Mouse (Mus musculus) hindbrain, embryonic 12.5 days (tissue): ENCODE results near the gene Lactbl1. TPM values are rescaled to one million over a fixed set of nuclear protein-coding genes. Genes with fewer than 3 reads are reported as not detected.

ENCODE experiments used
- ATAC-seq: fragments of 200-750 bp; cut with Nextera tagmentation; 2 replicates; pipeline ENCODE4 v1.8.0; 2017; ENCODE audit warnings: moderate TSS enrichment; ENCODE audit not compliant: low FRiP score
- H3K27ac ChIP-seq: fragments of 300-500 bp; sonication (generic); 2 replicates; pipeline ENCODE4 v1.5.1; 2016; ENCODE audit warnings: mild to moderate bottlenecking
- H3K27me3 ChIP-seq: fragments of 300-500 bp; sonication (generic); 2 replicates; pipeline ENCODE4 v1.6.1; 2016; ENCODE audit warnings: mild to moderate bottlenecking
- H3K36me3 ChIP-seq: fragments of 300-500 bp; sonication (generic); 2 replicates; pipeline ENCODE4 v1.6.1; 2016; ENCODE audit warnings: mild to moderate bottlenecking
- H3K4me1 ChIP-seq: fragments of 300-500 bp; sonication (generic); 2 replicates; pipeline ENCODE4 v1.6.1; 2016
- H3K4me2 ChIP-seq: fragments of 300-500 bp; sonication (generic); replicated peaks from 2 replicates; pipeline ENCODE4 v1.6.1; 2016; ENCODE audit warnings: mild to moderate bottlenecking
- H3K4me3 ChIP-seq: fragments of 300-500 bp; sonication (generic); 2 replicates; pipeline ENCODE4 v1.5.1; 2016; ENCODE audit warnings: mild to moderate bottlenecking
- H3K9ac ChIP-seq: fragments of 300-500 bp; sonication (generic); 2 replicates; pipeline ENCODE4 v1.6.1; 2016; ENCODE audit warnings: mild to moderate bottlenecking, moderate library complexity
- H3K9me3 ChIP-seq: fragments of 300-500 bp; sonication (generic); replicated peaks from 2 replicates; pipeline ENCODE4 v1.6.1; 2016; ENCODE audit warnings: mild to moderate bottlenecking
- WGBS: fragments of 180-500 bp; shearing (Covaris S2); methylation state at CpG from one replicate; pipeline ENCODE4 v1.1.7; 2016; 5-methylcytosine and 5-hydroxymethylcytosine counted together
- polyA plus RNA-seq: library from polyadenylated mRNA; unstranded; fragments of >200 nt; fragmentation: Nextera tagmentation; extraction: Ambion mirVana; gene quantifications from 2 replicates; pipeline ENCODE4 v1.2.1, GENCODE M21; 2016

The Lactbl1 gene
- polyA plus RNA-seq, 1 experiment from 2014 or later: 0.06 TPM

DNA sequence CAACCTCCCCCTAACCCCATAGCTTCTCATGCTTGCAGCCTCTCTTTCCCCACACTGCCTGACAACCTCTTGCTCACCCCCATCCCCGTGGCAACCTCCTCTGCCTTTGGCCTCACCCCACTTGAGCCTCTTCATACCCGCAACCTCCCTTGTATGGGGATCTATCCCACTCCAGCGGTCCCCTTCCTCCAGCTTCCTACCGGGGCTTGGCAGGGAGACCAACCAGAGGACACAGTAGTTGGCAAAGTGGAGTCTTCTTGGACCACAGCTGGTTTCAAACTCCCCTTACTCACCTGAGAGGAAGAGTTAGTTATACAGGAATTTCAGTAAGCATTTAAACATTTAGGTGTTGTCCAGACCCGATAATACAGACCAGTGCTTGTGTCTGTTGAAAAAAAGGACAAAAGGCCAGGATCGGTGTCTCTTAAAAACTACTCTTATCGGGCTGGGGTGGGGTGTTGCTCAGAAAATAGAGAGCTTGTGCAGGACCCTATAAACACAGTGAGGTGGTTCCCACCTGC, 15.9 kb downstream of the Lactbl1 start:
- Histone ChIP-seq H3K9ac (no peak overlapping the region), H3K36me3 (no peaks in the 10 kb centered on the region), H3K27ac (no peak overlapping the region), H3K4me3 (peak overlapping the region; percentile 52; the same call in 1 of the 2 replicates), H3K4me2 (peak overlapping the region; percentile 89), H3K27me3 (peaks cover 36% of the 10 kb centered on the region), H3K9me3 (no peaks in the 10 kb centered on the region), H3K4me1 (peaks cover 22% of the 10 kb centered on the region)
- WGBS: 34% methylated on average over 7 of the region's 7 CpGs
- ATAC-seq: peak; percentile 17; the same call in 1 of the 2 replicates

DNA sequence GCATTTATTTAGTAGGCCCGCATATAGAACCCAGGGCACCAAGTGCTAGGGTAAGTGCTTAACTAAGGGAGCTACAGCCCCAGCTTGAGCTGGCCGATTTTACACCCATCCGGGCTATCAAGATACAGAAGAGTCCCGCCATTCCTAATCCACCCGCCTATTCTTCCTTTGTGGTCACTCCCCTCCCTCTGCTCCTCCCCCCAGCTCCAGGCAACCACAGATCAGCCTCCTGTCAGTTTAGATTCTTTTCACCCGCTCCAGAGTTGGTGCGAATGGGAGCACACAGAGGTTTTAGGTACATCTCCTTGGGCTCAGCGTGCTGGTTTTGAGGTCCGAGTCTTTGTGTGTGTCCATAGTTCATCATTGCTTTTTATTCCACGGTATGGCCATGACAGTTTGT, 16.5 kb downstream of the Lactbl1 start:
- Histone ChIP-seq H3K4me3 (no peak overlapping the region), H3K4me2 (peak overlapping the region; percentile 89), H3K27ac (no peak overlapping the region), H3K9me3 (no peaks in the 10 kb centered on the region), H3K36me3 (no peaks in the 10 kb centered on the region), H3K9ac (peak overlapping the region; percentile 33; the same call in 1 of the 2 replicates), H3K27me3 (peaks cover 36% of the 10 kb centered on the region), H3K4me1 (peaks cover 22% of the 10 kb centered on the region)
- no peak for ATAC-seq
- WGBS: 8% methylated on average over 10 of the region's 10 CpGs

DNA sequence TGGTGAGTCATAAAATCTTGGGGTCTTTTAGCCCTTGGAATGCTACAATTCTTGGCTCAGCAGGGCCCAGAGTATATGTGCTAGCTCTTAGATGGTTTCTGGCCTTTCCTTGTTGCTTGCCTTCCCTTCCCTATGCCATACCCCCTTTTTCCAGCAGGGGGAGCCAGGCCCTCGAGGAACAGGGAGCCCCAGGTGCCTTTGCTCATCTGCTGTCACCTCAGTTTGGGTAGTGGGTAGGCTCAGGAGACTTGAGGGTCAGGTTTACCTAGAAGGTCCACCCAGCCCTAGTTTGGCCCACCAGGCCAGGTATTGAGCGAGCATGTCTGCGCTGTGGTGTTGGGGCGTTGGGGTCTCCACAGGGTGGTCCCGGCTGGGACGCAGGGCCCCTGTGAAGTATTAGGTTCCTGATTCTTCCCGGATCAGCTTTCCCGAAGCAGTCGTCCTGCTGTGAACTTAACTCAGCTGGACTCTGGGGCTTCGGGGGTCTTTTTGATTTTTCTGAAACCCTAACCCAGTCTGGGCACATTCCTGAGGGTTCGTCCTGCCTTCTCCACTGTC, 26.6 kb downstream of the Lactbl1 start:
- Histone ChIP-seq H3K27ac (no peak overlapping the region), H3K4me1 (peaks cover 28% of the 10 kb centered on the region), H3K9me3 (peaks cover 5% of the 10 kb centered on the region; the same call in 1 of the 2 replicates), H3K4me2 (peak overlapping the region; percentile 9; the same call in 1 of the 2 replicates), H3K36me3 (peaks cover 10% of the 10 kb centered on the region), H3K4me3 (no peak overlapping the region), H3K27me3 (no peaks in the 10 kb centered on the region), H3K9ac (no peak overlapping the region)
- 25% methylated on average over 11 of the region's 11 CpGs for WGBS
- no peak for ATAC-seq

DNA sequence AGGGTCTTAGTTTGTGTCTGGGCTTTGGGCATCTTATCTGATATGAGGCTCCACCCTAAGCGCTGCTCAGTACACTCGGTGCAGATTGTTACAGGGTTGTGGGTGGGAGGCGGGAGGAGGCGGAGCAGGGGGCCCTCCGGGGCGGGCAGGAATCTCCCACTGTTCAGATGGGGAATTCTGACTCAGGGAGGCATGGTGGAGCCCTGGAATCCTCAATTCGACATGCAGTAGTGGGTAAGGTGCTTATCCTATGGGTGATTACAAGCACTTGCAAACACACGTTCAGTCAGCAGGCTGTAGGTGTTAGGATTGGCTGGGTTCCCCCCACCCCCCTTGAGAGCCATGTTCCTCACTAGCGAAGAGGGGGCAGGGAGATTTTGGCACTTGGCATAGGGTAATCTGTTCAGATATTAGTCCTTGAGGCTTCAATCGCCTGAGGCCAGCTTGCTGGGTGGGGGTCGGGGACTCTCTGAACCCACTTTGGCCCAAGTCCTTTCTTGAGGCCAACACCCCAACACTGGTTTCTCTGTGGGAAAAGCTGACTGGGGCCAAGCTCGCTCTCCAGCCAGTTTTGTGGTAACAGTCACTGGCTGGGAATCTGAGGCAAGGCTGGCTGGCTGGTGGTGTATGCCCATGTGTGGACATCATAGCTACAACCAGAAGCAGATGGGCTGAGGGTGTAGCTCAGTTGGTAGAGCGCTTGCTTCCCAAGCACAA, 27.2 kb downstream of the Lactbl1 start:
- Histone ChIP-seq H3K4me3 (no peak overlapping the region), H3K4me1 (peaks cover 28% of the 10 kb centered on the region), H3K9me3 (peaks cover 5% of the 10 kb centered on the region; the same call in 1 of the 2 replicates), H3K9ac (no peak overlapping the region), H3K27me3 (no peaks in the 10 kb centered on the region), H3K36me3 (peaks cover 16% of the 10 kb centered on the region), H3K4me2 (0 out of 2 replicates have a peak overlapping the region, but pooled peaks have one; percentile 9), H3K27ac (no peak overlapping the region)
- ATAC-seq: no peak
- 41% methylated on average over 13 of the region's 13 CpGs for WGBS

DNA sequence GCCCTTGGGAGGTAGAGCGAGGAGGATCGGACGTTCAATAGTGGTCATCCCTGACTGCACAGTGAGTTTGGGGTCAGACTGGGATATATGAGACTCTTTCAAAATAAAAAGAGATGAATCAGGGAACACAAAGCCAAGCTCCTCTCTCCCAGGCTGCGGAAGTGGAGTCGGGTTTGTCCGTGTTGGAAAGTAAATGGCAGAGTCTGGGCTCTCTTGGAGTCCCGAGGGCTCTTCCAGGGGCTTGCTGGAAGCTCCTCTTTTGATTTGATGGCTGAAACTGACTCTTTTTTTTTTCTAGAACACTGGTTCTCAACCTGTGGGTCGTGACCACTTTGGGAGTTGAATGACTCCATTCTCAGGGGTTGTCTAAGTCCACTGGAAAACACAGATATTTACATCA, 27.8 kb downstream of the Lactbl1 start:
- Histone ChIP-seq H3K4me1 (peaks cover 28% of the 10 kb centered on the region), H3K9ac (no peak overlapping the region), H3K27ac (no peak overlapping the region), H3K4me2 (no peak overlapping the region), H3K36me3 (peaks cover 22% of the 10 kb centered on the region), H3K4me3 (no peak overlapping the region), H3K9me3 (peaks cover 5% of the 10 kb centered on the region; the same call in 1 of the 2 replicates), H3K27me3 (no peaks in the 10 kb centered on the region)
- ATAC-seq: no peak
- 69% methylated on average over 8 of the region's 8 CpGs for WGBS

DNA sequence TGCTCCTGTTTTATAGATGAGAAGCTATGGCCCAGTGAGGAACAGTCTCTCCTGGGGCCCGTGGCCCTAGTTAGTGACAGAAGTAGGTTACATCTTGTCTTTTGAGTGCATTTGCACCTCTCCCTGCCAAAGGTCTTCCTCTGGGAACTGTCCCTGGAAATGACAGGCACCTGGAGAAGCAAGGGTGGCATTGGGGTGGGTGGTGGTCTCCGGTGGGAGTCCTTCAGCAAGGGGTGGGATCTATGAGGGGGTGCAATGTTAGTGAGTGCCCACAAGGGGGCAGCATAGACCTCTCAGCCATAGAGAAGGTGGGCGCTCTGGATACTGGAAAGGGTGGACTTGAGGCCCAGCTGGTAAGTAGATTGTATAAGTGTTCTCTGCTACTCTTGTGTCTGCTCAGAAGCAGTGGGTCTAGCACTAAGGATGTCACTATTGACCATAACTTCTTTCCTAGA, 29.0 kb downstream of the Lactbl1 start:
- Histone ChIP-seq H3K27ac (no peak overlapping the region), H3K4me2 (no peak overlapping the region), H3K27me3 (no peaks in the 10 kb centered on the region), H3K4me1 (peaks cover 28% of the 10 kb centered on the region), H3K4me3 (no peak overlapping the region), H3K9me3 (peaks cover 5% of the 10 kb centered on the region; the same call in 1 of the 2 replicates), H3K36me3 (peaks cover 34% of the 10 kb centered on the region), H3K9ac (no peak overlapping the region)
- ATAC-seq: peak; percentile 31; the same call in 1 of the 2 replicates
- WGBS: 66% methylated on average over 3 of the region's 3 CpGs

DNA sequence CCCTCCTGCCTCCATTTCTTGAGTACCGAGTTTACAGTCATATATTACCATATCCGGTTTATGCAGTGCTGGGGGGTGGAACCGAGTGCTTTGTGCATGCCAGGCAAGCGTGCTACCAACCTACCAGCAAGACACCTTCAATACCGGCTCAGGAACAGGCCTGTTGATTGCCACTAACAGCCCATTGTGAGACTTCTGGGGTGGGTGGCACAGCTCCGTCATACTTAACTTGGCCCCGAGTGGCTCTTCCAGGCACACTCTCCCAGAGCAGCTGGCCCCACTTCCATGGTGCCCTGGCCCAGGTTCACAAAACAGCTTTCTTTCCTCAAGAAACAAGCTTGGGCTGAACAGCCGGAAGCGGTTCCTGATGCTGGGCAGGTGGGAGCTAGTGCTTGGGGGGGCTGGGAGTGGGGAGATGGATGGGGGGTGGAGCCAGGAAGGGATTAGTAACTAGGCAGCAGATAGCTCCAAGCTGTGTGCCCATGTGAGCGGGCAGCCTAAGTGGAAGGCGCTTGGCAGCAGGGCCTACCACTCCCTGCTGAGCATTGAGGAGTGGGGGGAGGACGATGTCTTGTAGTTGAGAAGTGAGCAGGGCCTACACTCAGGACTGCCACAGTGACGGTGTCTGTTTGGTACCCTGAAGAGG, 29.6 kb downstream of the Lactbl1 start:
- H3K36me3 ChIP-seq: peaks cover 40% of the 10 kb centered on the region
- peaks cover under 1% of the 10 kb centered on the region; the same call in 1 of the 2 replicates for H3K9me3 ChIP-seq
- no peak overlapping the region for H3K4me3 ChIP-seq
- H3K27me3 ChIP-seq: no peaks in the 10 kb centered on the region
- ATAC-seq: peak; percentile 29; the same call in 1 of the 2 replicates
- H3K4me1 ChIP-seq: peaks cover 28% of the 10 kb centered on the region
- 74% methylated on average over 13 of the region's 13 CpGs for WGBS
- H3K4me2 ChIP-seq: no peak overlapping the region
- H3K27ac ChIP-seq: peak overlapping the region; percentile 57
- H3K9ac ChIP-seq: no peak overlapping the region

DNA sequence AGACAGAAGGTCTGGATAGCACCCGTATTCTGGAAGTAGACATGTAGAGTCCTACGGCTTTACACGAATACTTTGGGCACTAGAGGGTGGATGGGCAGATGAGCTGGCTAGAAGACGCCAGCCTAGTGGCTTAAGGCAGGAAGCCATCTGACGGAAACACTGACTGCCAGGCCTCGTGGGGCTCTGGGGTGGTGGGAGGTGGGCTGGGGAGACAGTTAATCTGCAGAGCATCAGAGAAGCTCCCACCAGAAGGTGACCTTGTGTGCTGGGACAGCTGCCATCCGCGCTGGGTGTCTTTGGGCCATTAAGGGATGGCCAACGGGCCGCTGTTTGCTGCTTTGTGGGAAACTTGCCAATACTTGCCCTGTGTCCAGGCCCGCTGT, 30.1 kb downstream of the Lactbl1 start:
- 85% methylated on average over 11 of the region's 11 CpGs for WGBS
- peak overlapping the region; percentile 57 for H3K27ac ChIP-seq
- no peak overlapping the region for H3K4me3 ChIP-seq
- no peak overlapping the region for H3K4me2 ChIP-seq
- H3K4me1 ChIP-seq: peaks cover 28% of the 10 kb centered on the region
- H3K9ac ChIP-seq: no peak overlapping the region
- ATAC-seq: no peak
- no peaks in the 10 kb centered on the region for H3K27me3 ChIP-seq
- peaks cover 45% of the 10 kb centered on the region for H3K36me3 ChIP-seq
- no peaks in the 10 kb centered on the region for H3K9me3 ChIP-seq

DNA sequence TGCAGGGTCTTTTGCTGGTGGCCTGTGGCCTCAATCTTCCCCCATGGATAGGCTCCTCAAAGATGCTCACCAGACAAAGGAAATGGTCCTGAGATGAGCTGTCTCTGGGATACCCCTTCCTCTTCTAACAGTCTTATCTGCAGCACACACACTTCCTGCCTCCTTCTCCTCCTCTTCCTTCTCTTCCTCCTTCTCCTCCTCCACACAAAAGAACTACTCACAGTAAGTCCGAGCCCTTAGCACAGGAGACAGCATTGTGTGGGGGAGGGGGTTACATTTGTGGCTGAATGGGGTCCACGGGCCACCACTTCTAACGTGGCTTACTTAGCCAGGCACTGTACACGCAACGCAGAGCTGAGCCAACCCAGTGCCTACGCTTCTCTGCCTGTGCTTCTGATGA, 30.6 kb downstream of the Lactbl1 start:
- H3K27me3 ChIP-seq: no peaks in the 10 kb centered on the region
- no peak for ATAC-seq
- 81% methylated on average over 6 of the region's 6 CpGs for WGBS
- peaks cover 28% of the 10 kb centered on the region for H3K4me1 ChIP-seq
- no peak overlapping the region for H3K4me3 ChIP-seq
- peak overlapping the region; percentile 57; the same call in 1 of the 2 replicates for H3K27ac ChIP-seq
- no peak overlapping the region for H3K4me2 ChIP-seq
- 0 out of 2 replicates have a peak overlapping the region, but pooled peaks have one; percentile 11 for H3K9ac ChIP-seq
- H3K36me3 ChIP-seq: peaks cover 46% of the 10 kb centered on the region
- H3K9me3 ChIP-seq: no peaks in the 10 kb centered on the region

DNA sequence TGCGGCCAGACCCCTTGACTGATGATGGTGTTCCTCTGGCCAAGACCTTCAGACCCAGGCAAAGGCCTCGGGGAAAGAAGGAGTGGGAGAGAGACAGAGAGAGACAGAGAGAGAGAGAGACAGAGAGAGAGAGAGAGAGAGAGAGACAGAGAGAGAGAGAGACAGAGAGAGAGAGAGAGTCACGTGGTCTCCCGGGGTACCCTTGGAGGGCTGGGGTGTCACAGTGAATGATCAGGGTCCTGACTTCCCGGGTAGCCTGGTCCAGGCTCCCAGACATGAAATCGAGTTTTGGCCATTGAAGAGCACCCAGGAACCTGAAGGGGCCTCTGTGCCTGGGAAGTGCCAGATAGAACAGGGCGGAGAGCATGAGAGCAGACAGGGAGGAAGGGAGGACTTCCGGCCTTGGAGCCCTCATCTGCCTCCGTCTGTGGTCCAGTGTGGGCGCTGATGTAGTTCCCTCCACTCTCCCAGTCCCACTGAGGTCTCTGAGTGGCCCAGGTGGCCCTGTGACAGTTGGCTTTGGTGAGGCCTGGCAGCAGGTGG, 31.3 kb downstream of the Lactbl1 start:
- ATAC-seq: no peak
- Histone ChIP-seq H3K9ac (no peak overlapping the region), H3K9me3 (no peaks in the 10 kb centered on the region), H3K4me1 (peaks cover 25% of the 10 kb centered on the region), H3K4me3 (no peak overlapping the region), H3K36me3 (peaks cover 53% of the 10 kb centered on the region), H3K27ac (0 out of 2 replicates have a peak overlapping the region, but pooled peaks have one; percentile 12), H3K27me3 (no peaks in the 10 kb centered on the region), H3K4me2 (no peak overlapping the region)
- 93% methylated on average over 10 of the region's 10 CpGs for WGBS

DNA sequence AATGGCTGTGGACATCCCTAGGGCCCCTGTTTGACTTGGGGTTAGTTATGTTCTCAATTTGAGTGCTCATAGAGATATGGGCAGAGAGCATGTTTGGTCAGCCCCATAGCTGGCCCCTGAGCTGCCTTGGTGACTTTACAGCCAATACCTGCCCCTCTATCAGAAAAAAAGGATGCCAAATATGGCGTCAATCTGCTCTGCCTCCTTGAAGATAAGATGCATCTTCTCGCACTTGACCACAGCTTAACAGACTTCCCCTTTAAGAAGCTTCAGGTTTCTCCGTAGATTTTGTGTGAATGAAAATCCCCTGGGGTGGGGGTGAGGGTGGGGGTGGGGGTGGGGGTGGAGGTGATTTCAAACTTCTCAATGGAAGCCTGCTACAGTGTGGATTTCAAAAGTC, 35.5 kb downstream of the Lactbl1 start:
- Histone ChIP-seq H3K4me1 (0 out of 2 replicates have a peak, but pooled peaks cover 3% of the 10 kb centered on the region), H3K9ac (no peak overlapping the region), H3K9me3 (no peaks in the 10 kb centered on the region), H3K27ac (no peak overlapping the region), H3K4me3 (no peak overlapping the region), H3K36me3 (peaks cover 83% of the 10 kb centered on the region), H3K4me2 (no peak overlapping the region), H3K27me3 (no peaks in the 10 kb centered on the region)
- WGBS: 84% methylated on average over 3 of the region's 3 CpGs
- ATAC-seq: no peak

DNA sequence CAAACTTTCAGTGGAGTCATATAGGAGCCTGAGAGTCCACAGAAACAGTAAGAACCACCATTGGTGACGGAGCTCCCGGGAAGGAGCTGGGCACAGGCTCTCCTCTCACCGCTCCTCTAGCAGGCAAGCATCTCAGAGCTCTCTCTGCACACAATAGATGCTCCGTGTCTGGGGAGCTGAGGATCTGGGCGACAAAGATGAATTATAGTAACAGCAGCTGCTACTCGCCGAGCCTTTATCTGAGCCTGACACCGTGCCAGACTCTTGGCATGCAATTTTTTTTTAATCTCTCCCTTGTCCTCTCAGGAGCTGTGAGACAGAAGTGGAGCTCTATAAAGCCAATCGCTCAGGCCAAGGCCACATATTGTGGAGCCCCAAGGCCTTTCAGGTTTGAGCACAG, 42.6 kb downstream of the Lactbl1 start:
- H3K9ac ChIP-seq: no peak overlapping the region
- no peak overlapping the region for H3K4me2 ChIP-seq
- no peak overlapping the region for H3K4me3 ChIP-seq
- ATAC-seq: no peak
- peaks cover 77% of the 10 kb centered on the region for H3K36me3 ChIP-seq
- no peaks in the 10 kb centered on the region for H3K4me1 ChIP-seq
- H3K9me3 ChIP-seq: 0 out of 2 replicates have a peak, but pooled peaks cover 7% of the 10 kb centered on the region
- no peaks in the 10 kb centered on the region for H3K27me3 ChIP-seq
- 60% methylated on average over 9 of the region's 9 CpGs for WGBS
- H3K27ac ChIP-seq: peak overlapping the region; percentile 24; the same call in 1 of the 2 replicates
